Mouse (Mus musculus) kidney, embryonic 16.5 days (tissue): ENCODE data around the gene Plbd2. TPM values are rescaled to one million over a fixed set of nuclear protein-coding genes. Genes with fewer than 3 reads are reported as not detected.
A peak's percentile ranks its signal among the peaks of the same experiment; 100 is the strongest.
"Not testable (repeated sequence)": the region's sequence is repeated elsewhere in the genome, so short reads cannot be mapped to it uniquely, and the experiment has no call there.

Experiments used
- ATAC-seq: fragments of 200-750 bp; cut with Nextera tagmentation; 2 replicates; pipeline ENCODE4 v1.8.0; 2017; ENCODE audit warnings: moderate TSS enrichment; ENCODE audit not compliant: low FRiP score, low TSS enrichment
- H3K27ac ChIP-seq: fragments of 300-500 bp; sonication (generic); 2 replicates; pipeline ENCODE4 v1.5.1; 2014; ENCODE audit warnings: low read length
- H3K27me3 ChIP-seq: fragments of 300-500 bp; sonication (generic); 2 replicates; pipeline ENCODE4 v1.6.1; 2014; ENCODE audit warnings: low read length, control low read depth, mixed read lengths; ENCODE audit not compliant: insufficient read depth
- H3K36me3 ChIP-seq: fragments of 300-500 bp; sonication (generic); 2 replicates; pipeline ENCODE4 v1.6.1; 2014; ENCODE audit warnings: low read length, control low read depth, mixed read lengths; ENCODE audit not compliant: insufficient read depth
- H3K4me1 ChIP-seq: fragments of 300-500 bp; sonication (generic); 2 replicates; pipeline ENCODE4 v1.6.1; 2014; ENCODE audit warnings: low read length, control low read depth, mixed read lengths; ENCODE audit not compliant: insufficient read depth
- H3K4me2 ChIP-seq: fragments of 300-500 bp; sonication (generic); replicated peaks from 2 replicates; pipeline ENCODE4 v1.6.1; 2014; ENCODE audit warnings: low read depth, low read length
- H3K4me3 ChIP-seq: fragments of 300-500 bp; sonication (generic); 2 replicates; pipeline ENCODE4 v1.5.1; 2014; ENCODE audit warnings: mild to moderate bottlenecking, low read length
- H3K9ac ChIP-seq: fragments of 300-500 bp; sonication (generic); replicated peaks from 2 replicates; pipeline ENCODE4 v1.6.1; 2014; ENCODE audit warnings: low read length
- H3K9me3 ChIP-seq: fragments of 300-500 bp; sonication (generic); 2 replicates; pipeline ENCODE4 v1.6.1; 2016; ENCODE audit warnings: low read length, control low read depth
- WGBS: fragments of 180-500 bp; shearing (Covaris S2); extraction: QIAGEN DNeasy Blood & Tissue Kit; methylation state at CpG from one replicate; pipeline ENCODE4 v1.1.7; 2014; 5-methylcytosine and 5-hydroxymethylcytosine counted together
- polyA plus RNA-seq: library from polyadenylated mRNA; unstranded; fragments of >200 nt; fragmentation: Nextera tagmentation; extraction: Ambion mirVana; gene quantifications from 2 replicates; pipeline ENCODE4 v1.2.1, GENCODE M21; 2015

Plbd2 gene
- polyA plus RNA-seq, 1 experiment from 2014 or later, result 57.3 TPM

DNA sequence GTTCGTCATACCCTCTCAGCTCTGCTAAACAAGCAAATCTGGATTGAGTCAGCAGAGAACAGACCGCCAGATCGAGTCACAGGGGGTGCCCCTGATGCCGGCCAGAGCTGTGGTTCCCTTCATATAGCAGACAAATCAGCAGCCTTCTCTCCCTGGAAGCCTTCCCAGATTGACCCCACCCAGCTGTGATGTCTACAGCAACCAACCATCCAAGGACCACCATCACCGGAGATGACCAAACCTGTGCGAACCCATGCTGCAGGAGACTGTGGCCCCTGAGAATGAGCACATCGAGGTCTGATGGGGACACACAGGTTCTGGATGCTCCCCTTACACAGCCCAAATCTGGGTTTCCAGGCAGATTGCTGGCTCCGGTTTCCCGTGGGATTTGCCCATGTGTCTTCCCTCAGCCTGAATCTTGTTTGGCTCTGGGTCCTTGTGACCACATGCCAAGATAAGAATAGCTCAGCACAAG is 1.2 kb downstream of the Plbd2 start:
- Histone ChIP-seq H3K9ac (peak overlapping the region; percentile 87), H3K36me3 (no peaks in the 10 kb centered on the region), H3K4me1 (peaks cover 15% of the 10 kb centered on the region), H3K9me3 (no peaks in the 10 kb centered on the region), H3K27ac (no peak overlapping the region), H3K4me2 (peak overlapping the region; percentile 92), H3K27me3 (no peaks in the 10 kb centered on the region), H3K4me3 (peak overlapping the region; percentile 79)
- WGBS, result 64% methylated on average over 9 of the region's 9 CpGs
- ATAC-seq, result no peak

DNA sequence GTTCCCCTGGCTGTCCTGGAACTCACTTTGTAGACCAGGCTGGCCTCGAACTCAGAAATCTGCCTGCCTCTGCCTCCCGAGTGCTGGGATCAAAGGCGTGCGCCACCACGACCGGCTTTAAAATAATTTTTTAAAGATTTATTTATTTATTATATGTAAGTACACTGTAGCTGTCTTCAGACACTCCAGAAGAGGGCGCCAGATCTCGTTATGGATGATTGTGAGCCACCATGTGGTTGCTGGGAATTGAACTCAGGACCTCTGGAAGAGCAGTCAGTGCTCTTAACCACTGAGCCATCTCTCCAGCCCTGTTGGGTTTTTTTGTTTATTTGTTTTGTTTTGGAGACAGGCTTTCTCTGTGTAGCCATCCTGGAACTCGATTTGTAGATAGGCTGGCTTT is 2.8 kb downstream of the Plbd2 start:
- H3K9ac ChIP-seq, H3K9me3 ChIP-seq, H3K27ac ChIP-seq, H3K36me3 ChIP-seq, ATAC-seq, H3K27me3 ChIP-seq, H3K4me3 ChIP-seq, H3K4me2 ChIP-seq: not testable (repeated sequence)
- 86% methylated on average over 9 of the region's 9 CpGs for WGBS
- H3K4me1 ChIP-seq, result peaks cover 19% of the 10 kb centered on the region

DNA sequence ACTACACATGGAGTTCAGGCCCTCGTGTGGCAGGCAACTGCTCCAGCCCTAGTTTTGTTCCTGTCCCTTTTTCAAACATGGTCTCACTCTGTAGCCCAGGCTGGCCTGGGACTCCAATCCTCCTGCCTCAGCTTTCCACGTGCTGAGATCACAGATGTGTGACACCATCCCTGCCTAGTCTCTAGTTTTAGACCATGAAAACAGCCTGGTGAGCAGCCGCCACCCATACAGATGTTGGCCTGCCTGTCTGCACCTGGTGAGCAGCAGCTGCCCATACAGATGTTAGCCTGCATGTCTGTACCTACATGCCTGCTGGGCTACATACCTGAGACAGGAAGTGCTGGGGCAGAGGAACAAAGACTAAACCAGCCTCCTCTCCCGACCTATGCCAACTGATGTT is 4.2 kb downstream of the Plbd2 start:
- Histone ChIP-seq H3K27me3 (no peaks in the 10 kb centered on the region), H3K36me3 (no peaks in the 10 kb centered on the region), H3K4me2 (no peak overlapping the region), H3K27ac (no peak overlapping the region), H3K9ac (no peak overlapping the region), H3K9me3 (no peaks in the 10 kb centered on the region), H3K4me1 (peaks cover 23% of the 10 kb centered on the region), H3K4me3 (no peak overlapping the region)
- ATAC-seq, result no peak
- 84% methylated on average over 4 of the region's 4 CpGs for WGBS

DNA sequence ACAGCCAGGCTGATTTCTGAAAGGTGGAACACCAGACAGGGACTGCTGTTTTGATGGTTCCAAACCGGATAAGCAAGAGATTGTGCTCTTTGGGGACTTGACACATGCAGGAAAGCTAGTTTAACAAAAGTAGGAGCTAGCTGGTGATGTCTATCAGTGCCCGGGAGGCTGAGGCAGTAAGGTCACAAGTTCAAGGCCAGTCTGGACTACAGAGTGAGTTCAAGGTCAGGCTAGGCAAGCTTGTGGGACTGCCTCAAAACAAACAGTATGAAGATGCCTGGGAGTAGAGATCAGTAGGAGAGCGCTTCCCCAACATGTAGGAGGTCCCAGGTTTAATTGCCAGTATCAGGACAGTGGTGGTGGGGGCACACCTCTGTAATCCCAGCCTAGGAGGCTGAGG is 6.4 kb downstream of the Plbd2 start:
- 81% methylated on average over 3 of the region's 3 CpGs for WGBS
- Histone ChIP-seq H3K9me3 (no peaks in the 10 kb centered on the region), H3K4me3 (no peak overlapping the region), H3K4me1 (peaks cover 14% of the 10 kb centered on the region), H3K36me3 (0 out of 2 replicates have a peak, but pooled peaks cover 2% of the 10 kb centered on the region), H3K27ac (no peak overlapping the region), H3K4me2 (no peak overlapping the region), H3K9ac (no peak overlapping the region), H3K27me3 (no peaks in the 10 kb centered on the region)
- ATAC-seq, result no peak

DNA sequence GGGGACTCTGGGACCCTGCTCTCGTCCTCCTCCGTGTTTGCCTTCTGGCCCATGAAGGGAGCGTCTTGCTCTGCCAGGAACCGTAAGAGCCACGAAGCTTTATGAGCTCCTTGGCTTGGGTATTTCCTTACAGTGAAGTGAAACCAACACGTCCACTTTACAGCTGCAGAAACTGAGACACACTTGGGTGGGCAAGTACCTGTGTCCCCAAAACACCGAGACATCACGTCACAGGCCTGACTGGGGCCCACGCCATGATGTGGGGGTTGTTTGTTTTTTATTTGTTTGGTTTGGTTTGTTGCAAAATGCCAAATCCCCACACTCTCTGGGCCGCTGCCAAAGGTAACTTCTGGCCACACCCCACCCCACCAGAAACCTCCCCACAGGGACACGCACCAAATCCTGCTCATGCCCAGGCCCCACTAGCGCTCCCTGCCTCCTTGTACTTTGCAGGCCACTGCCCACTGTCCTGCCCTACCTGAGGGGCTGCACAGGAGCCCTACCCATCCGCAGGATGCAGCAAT is 7.7 kb downstream of the Plbd2 start:
- H3K27me3 ChIP-seq, result no peaks in the 10 kb centered on the region
- no peak for ATAC-seq
- H3K9ac ChIP-seq, result no peak overlapping the region
- peaks cover 8% of the 10 kb centered on the region; the same call in 1 of the 2 replicates for H3K4me1 ChIP-seq
- 0 out of 2 replicates have a peak, but pooled peaks cover 4% of the 10 kb centered on the region for H3K36me3 ChIP-seq
- H3K4me2 ChIP-seq, result no peak overlapping the region
- H3K27ac ChIP-seq, result no peak overlapping the region
- no peaks in the 10 kb centered on the region for H3K9me3 ChIP-seq
- no peak overlapping the region for H3K4me3 ChIP-seq
- WGBS, result 65% methylated on average over 13 of the region's 13 CpGs

DNA sequence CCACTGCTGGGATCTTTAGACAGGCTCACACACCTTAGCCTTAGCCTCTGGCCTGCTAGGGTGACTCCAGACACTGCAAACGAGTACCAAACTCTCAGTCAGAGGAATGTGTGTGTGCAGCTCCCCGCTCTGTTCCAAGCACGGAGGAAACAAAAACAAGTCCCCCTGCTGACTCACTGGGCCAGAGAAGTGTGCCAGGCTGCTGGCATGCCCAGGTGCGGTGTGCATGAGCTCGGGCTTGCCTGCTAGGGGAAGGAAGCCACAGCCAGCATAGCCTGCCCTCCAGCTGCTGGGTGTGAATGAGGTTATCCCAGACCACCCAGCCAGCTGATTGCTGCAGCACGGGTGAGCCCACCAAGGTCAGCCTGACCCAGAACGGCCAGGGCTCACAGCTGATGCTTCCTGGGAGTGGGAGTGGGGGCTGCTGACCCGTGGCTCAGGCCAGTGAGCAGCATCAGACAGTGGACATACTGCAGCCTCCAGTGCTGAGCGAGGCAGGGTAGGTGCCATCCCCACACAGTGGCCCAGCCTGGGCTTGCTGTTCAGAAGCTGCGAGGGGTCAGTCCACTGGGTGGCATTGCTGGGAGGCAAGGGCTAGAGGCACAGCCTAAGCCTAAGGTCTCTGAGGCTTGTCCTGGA is 8.2 kb downstream of the Plbd2 start:
- no peak overlapping the region for H3K27ac ChIP-seq
- H3K4me2 ChIP-seq, result no peak overlapping the region
- peak; percentile 39 for ATAC-seq
- no peaks in the 10 kb centered on the region for H3K27me3 ChIP-seq
- H3K4me1 ChIP-seq, result peaks cover 8% of the 10 kb centered on the region; the same call in 1 of the 2 replicates
- H3K9ac ChIP-seq, result no peak overlapping the region
- 0 out of 2 replicates have a peak, but pooled peaks cover 4% of the 10 kb centered on the region for H3K36me3 ChIP-seq
- no peaks in the 10 kb centered on the region for H3K9me3 ChIP-seq
- H3K4me3 ChIP-seq, result no peak overlapping the region
- WGBS, result 48% methylated on average over 10 of the region's 10 CpGs

DNA sequence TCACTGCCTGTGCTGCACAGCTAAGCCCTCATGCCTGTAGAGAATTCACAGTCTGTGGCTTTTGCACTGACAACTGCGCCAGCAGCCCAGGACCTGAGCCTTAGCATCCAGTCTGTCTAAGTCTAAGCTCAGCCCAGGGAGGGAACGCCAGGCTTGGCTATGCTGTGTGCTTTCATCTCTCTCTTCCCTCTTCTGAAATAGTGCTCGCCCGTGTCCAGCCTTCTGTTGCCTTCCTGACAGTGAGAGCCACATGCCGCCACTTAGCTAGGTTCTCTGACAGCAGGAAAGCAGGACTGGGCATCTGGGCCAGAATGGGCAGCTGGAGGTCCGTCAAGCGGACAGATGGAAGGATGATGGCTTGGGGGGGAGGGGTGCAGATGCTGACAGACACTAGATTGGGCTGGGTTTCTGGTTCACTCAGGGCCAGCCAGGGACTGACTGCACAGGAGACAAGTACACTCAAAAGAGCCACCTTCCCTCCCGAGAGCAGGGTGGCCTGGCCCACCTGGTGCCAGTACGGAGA is 9.5 kb downstream of the Plbd2 start:
- Histone ChIP-seq H3K4me2 (no peak overlapping the region), H3K27me3 (no peaks in the 10 kb centered on the region), H3K4me3 (no peak overlapping the region), H3K36me3 (0 out of 2 replicates have a peak, but pooled peaks cover 4% of the 10 kb centered on the region), H3K4me1 (peaks cover 8% of the 10 kb centered on the region; the same call in 1 of the 2 replicates), H3K9me3 (no peaks in the 10 kb centered on the region), H3K9ac (no peak overlapping the region), H3K27ac (no peak overlapping the region)
- WGBS, result 89% methylated on average over 9 of the region's 9 CpGs
- no peak for ATAC-seq

DNA sequence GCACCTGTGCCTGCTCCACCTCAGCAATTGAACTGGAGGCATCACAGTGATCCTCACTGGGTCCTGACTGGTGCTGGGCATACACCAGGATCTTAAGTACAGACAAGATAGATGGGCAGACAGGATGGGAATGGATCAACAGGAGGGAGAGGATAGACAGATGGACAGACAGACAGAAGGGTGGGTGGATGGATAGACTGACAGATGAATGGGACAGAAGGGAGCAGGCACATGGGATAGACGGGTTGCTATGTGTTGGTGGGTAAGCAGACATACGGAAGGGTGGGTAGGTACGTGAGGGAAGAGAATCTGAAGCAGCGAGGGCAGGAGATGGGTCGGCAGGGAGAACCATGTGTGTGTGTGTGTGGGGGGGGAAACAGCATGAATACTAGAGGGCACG is 10.0 kb downstream of the Plbd2 start:
- Histone ChIP-seq H3K36me3 (peaks cover 4% of the 10 kb centered on the region; the same call in 1 of the 2 replicates), H3K4me3 (no peak overlapping the region), H3K27ac (no peak overlapping the region), H3K4me1 (peaks cover 8% of the 10 kb centered on the region; the same call in 1 of the 2 replicates), H3K4me2 (no peak overlapping the region), H3K9ac (no peak overlapping the region), H3K9me3 (no peaks in the 10 kb centered on the region), H3K27me3 (no peaks in the 10 kb centered on the region)
- 91% methylated on average over 6 of the region's 6 CpGs for WGBS
- ATAC-seq, result no peak

DNA sequence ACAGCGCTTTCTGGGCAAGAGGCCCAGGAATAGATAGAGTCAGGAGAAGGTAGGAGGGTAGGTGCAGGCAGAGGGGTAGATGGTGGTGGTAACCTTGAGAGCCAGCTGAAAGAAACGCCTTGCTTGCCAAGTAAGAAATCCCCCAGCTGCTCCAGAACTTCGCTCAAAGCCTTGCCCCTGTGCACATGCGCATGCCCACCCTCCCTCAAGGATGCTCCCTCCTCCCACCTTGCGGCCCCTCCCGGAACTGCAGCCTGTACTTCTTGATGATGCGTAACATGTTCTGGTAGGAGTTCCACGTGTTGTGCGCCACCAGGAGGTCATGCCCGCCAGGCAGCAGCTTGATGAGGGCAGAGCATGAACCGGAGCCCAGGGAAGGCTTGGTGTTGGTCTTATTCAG is 11.0 kb downstream of the Plbd2 start:
- ATAC-seq, result no peak
- H3K27me3 ChIP-seq, result no peaks in the 10 kb centered on the region
- H3K9ac ChIP-seq, result no peak overlapping the region

DNA sequence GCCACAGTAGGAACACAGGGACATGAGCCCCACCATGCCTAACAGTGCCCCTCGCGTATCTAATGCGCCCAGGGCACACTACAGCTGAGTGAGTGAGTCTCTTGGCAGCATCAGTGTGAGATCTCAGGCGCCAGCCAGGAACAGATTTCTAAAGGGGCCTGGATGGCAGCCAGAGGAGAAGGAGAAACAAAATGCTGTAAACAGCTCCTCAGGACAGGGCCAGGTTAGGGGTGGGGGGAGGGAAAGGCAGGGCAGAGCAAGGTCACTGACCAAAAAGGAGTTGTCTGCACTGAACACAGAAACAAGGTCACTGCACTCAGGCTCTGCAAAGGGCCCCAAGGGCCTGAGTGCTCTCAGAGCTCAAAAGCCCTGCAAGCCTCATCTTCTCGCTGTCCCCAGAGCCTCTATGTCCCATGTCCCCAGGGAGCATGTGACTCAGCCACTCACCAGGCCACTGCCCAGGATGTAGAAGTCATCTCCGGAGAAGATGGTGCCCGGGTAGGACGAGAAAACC is 12.7 kb downstream of the Plbd2 start:
- H3K4me2 ChIP-seq, result no peak overlapping the region
- no peak overlapping the region for H3K4me3 ChIP-seq
- peaks cover 20% of the 10 kb centered on the region; the same call in 1 of the 2 replicates for H3K36me3 ChIP-seq
- H3K27ac ChIP-seq, result no peak overlapping the region
- peaks cover 5% of the 10 kb centered on the region; the same call in 1 of the 2 replicates for H3K4me1 ChIP-seq
- no peaks in the 10 kb centered on the region for H3K9me3 ChIP-seq
- whole genome bisulfite sequencing, result 79% methylated on average over 8 of the region's 8 CpGs
- no peak for ATAC-seq
- H3K9ac ChIP-seq, result no peak overlapping the region
- no peaks in the 10 kb centered on the region for H3K27me3 ChIP-seq

More for the DNA sequence above, 11.0 kb downstream of the Plbd2 start:
- no peak overlapping the region for H3K4me2 ChIP-seq
- H3K9me3 ChIP-seq, result no peaks in the 10 kb centered on the region
- peaks cover 9% of the 10 kb centered on the region; the same call in 1 of the 2 replicates for H3K36me3 ChIP-seq
- no peak overlapping the region for H3K4me3 ChIP-seq
- H3K4me1 ChIP-seq, result peaks cover 8% of the 10 kb centered on the region; the same call in 1 of the 2 replicates
- no peak overlapping the region for H3K27ac ChIP-seq
- WGBS, result 72% methylated on average over 11 of the region's 11 CpGs
